Mouse (Mus musculus): ENCODE measurements around the gene Tmem9b. TPM values are rescaled to one million over a fixed set of nuclear protein-coding genes. Genes with fewer than 3 reads are reported as not detected.

Tmem9b gene
- polyA plus RNA-seq, 1 experiment from 2014 or later, result 168 TPM

- Histone ChIP-seq H3K4me3 (ENCODE audit: low read depth, low read length) (peak overlapping the region; percentile 92), H3K27me3 (ENCODE audit: control insufficient read depth, insufficient read depth, low read length) (no peaks in the 10 kb centered on the region; the same call in 1 of the 2 replicates), H3K9me3 (ENCODE audit: control insufficient read depth, low read length) (no peaks in the 10 kb centered on the region), H3K9ac (replicated peaks; ENCODE audit: low read depth, low read length) (peak overlapping the region; percentile 92), H3K4me2 (ENCODE audit: low read depth, low read length) (peak overlapping the region; percentile 92), H3K36me3 (ENCODE audit: control insufficient read depth, insufficient read depth, low read length) (peaks cover 12% of the 10 kb centered on the region), H3K27ac (ENCODE audit: low read depth, low read length) (peak overlapping the region; percentile 88), H3K4me1 (ENCODE audit: control insufficient read depth, insufficient read depth, low read length) (peaks cover 17% of the 10 kb centered on the region)
- WGBS, result 6% methylated on average over 13 of the region's 13 CpGs
- ATAC-seq (ENCODE audit: low read depth), result peak; percentile 16
Measured at GRCm38 (mm10) chr7:109751427-109752007, 1.2 kb downstream of the Tmem9b start.

DNA sequence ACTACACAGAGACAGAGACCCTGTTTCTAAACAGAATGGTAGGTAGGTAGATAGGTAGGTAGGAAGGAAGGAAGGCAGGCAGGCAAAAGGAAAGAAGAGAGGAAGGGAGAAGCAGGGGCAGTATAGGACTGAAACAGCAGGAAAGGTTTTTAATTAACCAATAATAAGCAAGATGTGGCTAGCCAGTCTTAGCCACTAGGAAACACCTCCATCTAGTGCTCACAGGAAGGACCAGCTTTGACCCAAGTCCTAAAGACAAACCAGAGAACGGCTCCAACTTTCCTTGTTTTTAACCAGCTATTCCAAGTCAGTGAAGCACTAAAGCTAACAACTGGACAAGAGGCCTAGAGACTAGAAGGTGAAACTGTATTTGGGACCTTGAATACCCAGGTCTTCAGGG is 4.9 kb downstream of the Tmem9b start:
- peaks cover 30% of the 10 kb centered on the region for H3K36me3 ChIP-seq (ENCODE audit: control insufficient read depth, insufficient read depth, low read length)
- no peak for ATAC-seq (ENCODE audit: low read depth)
- WGBS, result 68% methylated on average over 1 of the region's 1 CpGs

GRCm38 (mm10) chr7:109741703-109742102 is 11.0 kb downstream of the Tmem9b start:
- Histone ChIP-seq H3K36me3 (ENCODE audit: control insufficient read depth, insufficient read depth, low read length) (peaks cover 55% of the 10 kb centered on the region), H3K4me1 (ENCODE audit: control insufficient read depth, insufficient read depth, low read length) (no peaks in the 10 kb centered on the region), H3K27me3 (ENCODE audit: control insufficient read depth, insufficient read depth, low read length) (no peaks in the 10 kb centered on the region), H3K4me3 (ENCODE audit: low read depth, low read length) (no peak overlapping the region), H3K27ac (ENCODE audit: low read depth, low read length) (no peak overlapping the region), H3K4me2 (ENCODE audit: low read depth, low read length) (no peak overlapping the region), H3K9ac (replicated peaks; ENCODE audit: low read depth, low read length) (no peak overlapping the region), H3K9me3 (ENCODE audit: control insufficient read depth, low read length) (no peaks in the 10 kb centered on the region)
- 95% methylated on average over 4 of the region's 4 CpGs for WGBS
- ATAC-seq (ENCODE audit: low read depth), result no peak

More for the DNA sequence above, 4.9 kb downstream of the Tmem9b start:
- H3K4me3 ChIP-seq (ENCODE audit: low read depth, low read length), result no peak overlapping the region
- H3K9ac ChIP-seq (replicated peaks; ENCODE audit: low read depth, low read length), result no peak overlapping the region
- H3K9me3 ChIP-seq (ENCODE audit: control insufficient read depth, low read length), result no peaks in the 10 kb centered on the region
- no peak overlapping the region for H3K4me2 ChIP-seq (ENCODE audit: low read depth, low read length)
- no peaks in the 10 kb centered on the region; the same call in 1 of the 2 replicates for H3K27me3 ChIP-seq (ENCODE audit: control insufficient read depth, insufficient read depth, low read length)
- no peak overlapping the region for H3K27ac ChIP-seq (ENCODE audit: low read depth, low read length)
- peaks cover 8% of the 10 kb centered on the region for H3K4me1 ChIP-seq (ENCODE audit: control insufficient read depth, insufficient read depth, low read length)

GRCm38 (mm10) chr7:109741060-109741459 is 11.6 kb downstream of the Tmem9b start:
- 90% methylated on average over 1 of the region's 1 CpGs for WGBS

GRCm38 (mm10) chr7:109739822-109740370 is 12.8 kb downstream of the Tmem9b start:
- 94% methylated on average over 5 of the region's 5 CpGs for WGBS
- Histone ChIP-seq H3K27me3 (ENCODE audit: control insufficient read depth, insufficient read depth, low read length) (no peaks in the 10 kb centered on the region), H3K9me3 (ENCODE audit: control insufficient read depth, low read length) (no peaks in the 10 kb centered on the region), H3K4me2 (ENCODE audit: low read depth, low read length) (no peak overlapping the region), H3K4me3 (ENCODE audit: low read depth, low read length) (no peak overlapping the region), H3K4me1 (ENCODE audit: control insufficient read depth, insufficient read depth, low read length) (no peaks in the 10 kb centered on the region), H3K27ac (ENCODE audit: low read depth, low read length) (no peak overlapping the region), H3K36me3 (ENCODE audit: control insufficient read depth, insufficient read depth, low read length) (peaks cover 66% of the 10 kb centered on the region), H3K9ac (replicated peaks; ENCODE audit: low read depth, low read length) (no peak overlapping the region)
- no peak for ATAC-seq (ENCODE audit: low read depth)

More at GRCm38 (mm10) chr7:109741060-109741459, 11.6 kb downstream of the Tmem9b start:
- H3K4me2 ChIP-seq (ENCODE audit: low read depth, low read length), result no peak overlapping the region
- no peak overlapping the region for H3K27ac ChIP-seq (ENCODE audit: low read depth, low read length)
- H3K36me3 ChIP-seq (ENCODE audit: control insufficient read depth, insufficient read depth, low read length), result peaks cover 58% of the 10 kb centered on the region
- no peaks in the 10 kb centered on the region for H3K9me3 ChIP-seq (ENCODE audit: control insufficient read depth, low read length)
- H3K4me3 ChIP-seq (ENCODE audit: low read depth, low read length), result no peak overlapping the region
- H3K4me1 ChIP-seq (ENCODE audit: control insufficient read depth, insufficient read depth, low read length), result no peaks in the 10 kb centered on the region
- no peaks in the 10 kb centered on the region for H3K27me3 ChIP-seq (ENCODE audit: control insufficient read depth, insufficient read depth, low read length)
- no peak overlapping the region for H3K9ac ChIP-seq (replicated peaks; ENCODE audit: low read depth, low read length)
- ATAC-seq (ENCODE audit: low read depth), result no peak

DNA sequence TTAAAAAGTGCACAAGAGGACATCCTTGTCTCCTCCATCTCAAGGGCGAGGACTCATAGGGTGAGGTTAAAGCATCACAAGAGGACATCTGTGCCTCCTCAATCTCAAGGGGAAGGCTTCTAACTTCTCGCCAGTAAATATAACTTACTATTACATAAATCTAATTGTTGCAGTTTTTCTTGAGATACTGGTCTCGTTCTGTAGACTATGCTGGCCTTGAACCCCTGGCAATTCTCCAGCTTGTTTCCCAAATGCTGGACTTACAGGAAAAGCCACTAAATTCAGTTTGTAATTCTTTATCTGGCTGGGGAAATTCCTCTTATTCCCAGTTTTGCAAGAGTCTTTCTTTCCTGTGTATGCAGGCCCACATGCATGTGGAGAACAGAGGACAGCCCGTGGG is 17.9 kb downstream of the Tmem9b start:
- Histone ChIP-seq H3K9me3 (ENCODE audit: control insufficient read depth, low read length) (no peaks in the 10 kb centered on the region), H3K36me3 (ENCODE audit: control insufficient read depth, insufficient read depth, low read length) (peaks cover 30% of the 10 kb centered on the region), H3K27ac (ENCODE audit: low read depth, low read length) (no peak overlapping the region), H3K4me2 (ENCODE audit: low read depth, low read length) (no peak overlapping the region), H3K4me1 (ENCODE audit: control insufficient read depth, insufficient read depth, low read length) (no peaks in the 10 kb centered on the region), H3K27me3 (ENCODE audit: control insufficient read depth, insufficient read depth, low read length) (no peaks in the 10 kb centered on the region), H3K9ac (replicated peaks; ENCODE audit: low read depth, low read length) (no peak overlapping the region), H3K4me3 (ENCODE audit: low read depth, low read length) (no peak overlapping the region)
- ATAC-seq (ENCODE audit: low read depth), result no peak
- WGBS, result 92% methylated on average over 4 of the region's 4 CpGs

DNA sequence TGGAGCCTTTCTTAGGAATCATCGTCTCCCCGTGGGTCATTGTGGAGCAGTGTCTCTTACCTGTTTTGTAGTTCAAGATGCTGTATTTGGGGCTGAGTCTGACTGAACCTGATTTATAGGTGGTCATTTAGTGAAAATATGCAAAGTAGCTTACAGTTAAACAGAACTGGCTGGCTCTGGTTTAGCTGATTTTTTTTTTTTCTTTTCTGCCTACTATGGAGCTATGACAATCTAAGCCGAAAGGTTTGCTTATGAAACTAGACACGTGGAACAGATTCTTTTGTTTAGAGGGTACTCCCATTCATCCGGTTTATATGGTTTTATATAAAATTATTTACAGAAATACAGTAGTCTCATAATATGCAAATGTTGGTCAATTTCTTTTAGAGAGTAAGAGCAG is 21.0 kb downstream of the Tmem9b start, which contains the start of gene Ascl3:
TSS of gene Ascl3 (minus strand) at position 101 of the 400 bp plus-strand sequence.
- H3K4me3 ChIP-seq (ENCODE audit: low read depth, low read length), result no peak within 1 kb of the TSS
- no peaks in the 10 kb centered on the region for H3K4me1 ChIP-seq (ENCODE audit: control insufficient read depth, insufficient read depth, low read length)
- no peaks in the 10 kb centered on the region for H3K27me3 ChIP-seq (ENCODE audit: control insufficient read depth, insufficient read depth, low read length)
- no peak for ATAC-seq (ENCODE audit: low read depth)
- no peak within 1 kb of the TSS for H3K4me2 ChIP-seq (ENCODE audit: low read depth, low read length)
- no peak within 1 kb of the TSS for H3K27ac ChIP-seq (ENCODE audit: low read depth, low read length)
- 88% methylated on average over 5 of the region's 5 CpGs for whole genome bisulfite sequencing
- no peak within 1 kb of the TSS for H3K9ac ChIP-seq (replicated peaks; ENCODE audit: low read depth, low read length)
- peaks cover 18% of the 10 kb centered on the region for H3K36me3 ChIP-seq (ENCODE audit: control insufficient read depth, insufficient read depth, low read length)
- no peaks in the 10 kb centered on the region for H3K9me3 ChIP-seq (ENCODE audit: control insufficient read depth, low read length)

- ATAC-seq (ENCODE audit: low read depth), result no peak
- Histone ChIP-seq H3K4me1 (ENCODE audit: control insufficient read depth, insufficient read depth, low read length) (no peaks in the 10 kb centered on the region), H3K4me3 (ENCODE audit: low read depth, low read length) (no peak within 1 kb of the TSS), H3K9me3 (ENCODE audit: control insufficient read depth, low read length) (no peaks in the 10 kb centered on the region), H3K9ac (replicated peaks; ENCODE audit: low read depth, low read length) (no peak within 1 kb of the TSS), H3K4me2 (ENCODE audit: low read depth, low read length) (no peak within 1 kb of the TSS), H3K27me3 (ENCODE audit: control insufficient read depth, insufficient read depth, low read length) (no peaks in the 10 kb centered on the region), H3K27ac (ENCODE audit: low read depth, low read length) (no peak within 1 kb of the TSS), H3K36me3 (ENCODE audit: control insufficient read depth, insufficient read depth, low read length) (no peaks in the 10 kb centered on the region)
- 93% methylated on average over 5 of the region's 5 CpGs for WGBS
Measured at GRCm38 (mm10) chr7:109723697-109724096, 29.0 kb downstream of the Tmem9b start, which contains the start of gene BC051019. TSS of gene BC051019 (minus strand) at chr7:109723850.

- Histone ChIP-seq H3K27me3 (ENCODE audit: control insufficient read depth, insufficient read depth, low read length) (no peaks in the 10 kb centered on the region), H3K9ac (replicated peaks; ENCODE audit: low read depth, low read length) (no peak overlapping the region), H3K36me3 (ENCODE audit: control insufficient read depth, insufficient read depth, low read length) (no peaks in the 10 kb centered on the region), H3K4me2 (ENCODE audit: low read depth, low read length) (no peak overlapping the region), H3K4me3 (ENCODE audit: low read depth, low read length) (no peak overlapping the region), H3K9me3 (ENCODE audit: control insufficient read depth, low read length) (no peaks in the 10 kb centered on the region), H3K4me1 (ENCODE audit: control insufficient read depth, insufficient read depth, low read length) (no peaks in the 10 kb centered on the region), H3K27ac (ENCODE audit: low read depth, low read length) (no peak overlapping the region)
- WGBS, result 96% methylated on average over 8 of the region's 8 CpGs
- no peak for ATAC-seq (ENCODE audit: low read depth)
Measured at GRCm38 (mm10) chr7:109723114-109723513, 29.6 kb downstream of the Tmem9b start.

All from neural tube, embryonic 14.5 days (tissue).